Mouse (Mus musculus) small intestine, adult 2 months (tissue): ENCODE measurements at regions not wholly inside any gene's neighbourhood (a gene's known extent, or its start where the extent isn't known, plus 50 kb on each side); places are given as distances from the start of the nearest gene placed in this dataset.

ENCODE experiments used
- H3K27ac ChIP-seq: fragments of 200-500 bp; 2 replicates; pipeline ENCODE4 v1.5.1; 2012; ENCODE audit warnings: low read depth, low read length, control low read depth, inconsistent platforms; ENCODE audit not compliant: insufficient read depth
- H3K27me3 ChIP-seq: fragments of 200-500 bp; 2 replicates; pipeline ENCODE4 v1.6.1; 2012; ENCODE audit warnings: mild to moderate bottlenecking, moderate library complexity, low read length, inconsistent platforms; ENCODE audit not compliant: control insufficient read depth, insufficient read depth
- H3K36me3 ChIP-seq: fragments of 200-500 bp; 2 replicates; pipeline ENCODE4 v1.6.1; 2012; ENCODE audit warnings: mild to moderate bottlenecking, low read length, control low read depth, inconsistent platforms; ENCODE audit not compliant: control insufficient read depth, insufficient read depth
- H3K4me1 ChIP-seq: fragments of 200-500 bp; 2 replicates; pipeline ENCODE4 v1.6.1; 2012; ENCODE audit warnings: low read length, inconsistent platforms, mixed read lengths; ENCODE audit not compliant: control insufficient read depth, insufficient read depth, insufficient read length
- H3K4me3 ChIP-seq: fragments of 200-500 bp; 2 replicates; pipeline ENCODE4 v1.5.1; 2012; ENCODE audit warnings: low read depth, mild to moderate bottlenecking, control low read depth, inconsistent platforms, low read length, moderate library complexity
- CTCF ChIP-seq: fragments of 200-500 bp; IDR thresholded peaks from 2 replicates; pipeline ENCODE4 v1.5.1; 2012; ENCODE audit warnings: low read depth, mild to moderate bottlenecking, control low read depth, inconsistent platforms, low read length, moderate library complexity, mixed read lengths; ENCODE audit not compliant: insufficient replicate concordance, insufficient read length; ENCODE audit errors: extremely low read depth
- POLR2A ChIP-seq: fragments of 200-500 bp; IDR thresholded peaks from 2 replicates; pipeline ENCODE4 v1.6.1; 2012; ENCODE audit warnings: low read depth, mild to moderate bottlenecking, control low read depth, inconsistent platforms, low read length, moderate library complexity
- WGBS: fragments of 180-500 bp; shearing (Covaris S2); methylation state at CpG from one replicate; pipeline ENCODE4 v1.1.7; 2018; 5-methylcytosine and 5-hydroxymethylcytosine counted together

DNA sequence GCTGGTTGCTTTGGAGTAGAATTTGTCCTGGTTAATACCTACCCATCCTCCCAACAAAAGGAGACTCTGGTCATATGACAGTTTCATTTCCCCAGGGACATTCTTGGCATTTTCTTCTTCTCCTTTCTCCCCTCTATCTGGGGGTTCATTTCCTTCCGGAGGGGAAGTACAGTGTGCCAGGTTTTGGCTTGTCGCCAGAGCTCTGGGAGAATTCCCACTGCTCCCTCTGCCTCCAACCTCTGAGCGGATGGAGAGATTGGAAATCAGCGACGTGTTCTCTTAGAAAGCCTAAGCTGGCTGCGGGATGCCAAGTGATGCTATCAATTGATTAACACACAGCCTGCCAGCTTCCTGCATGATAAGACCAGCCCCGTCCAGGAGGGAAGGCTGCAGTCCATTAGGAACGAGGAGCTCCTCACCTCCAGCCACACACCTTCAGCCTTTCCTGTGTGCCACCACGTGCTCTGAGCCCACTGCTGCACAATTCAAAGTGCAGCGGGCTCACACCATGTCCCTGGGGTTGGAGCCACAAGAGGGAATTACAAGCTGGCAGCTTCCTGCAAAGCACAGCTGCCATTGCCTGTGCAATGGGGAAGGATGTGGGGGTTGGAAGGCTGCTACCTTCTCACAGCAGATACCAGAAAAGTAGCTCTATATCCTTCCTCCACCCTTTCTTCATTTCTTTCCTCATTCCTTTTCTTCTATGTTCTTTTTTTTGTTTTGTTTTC, 110.2 kb downstream of the Maf start:
- no peaks in the 10 kb centered on the region; the same call in 1 of the 2 replicates for H3K4me1 ChIP-seq
- no peaks in the 10 kb centered on the region for H3K27me3 ChIP-seq
- WGBS: 33% methylated on average over 10 of the region's 10 CpGs
- no peak overlapping the region for H3K27ac ChIP-seq
- TF ChIP-seq POLR2A: no peak
- TF ChIP-seq CTCF: no peak
- no peak overlapping the region for H3K4me3 ChIP-seq
- H3K36me3 ChIP-seq: no peaks in the 10 kb centered on the region

GRCm38 (mm10) chr8:115589721-115590120, 117.9 kb downstream of the Maf start:
- Histone ChIP-seq H3K27ac (no peak overlapping the region), H3K27me3 (no peaks in the 10 kb centered on the region), H3K4me3 (no peak overlapping the region), H3K36me3 (no peaks in the 10 kb centered on the region), H3K4me1 (no peaks in the 10 kb centered on the region)
- WGBS: 50% methylated on average over 2 of the region's 2 CpGs
- TF ChIP-seq CTCF (no peak), POLR2A (no peak)

- H3K27ac ChIP-seq: no peak overlapping the region
- WGBS: 77% methylated on average over 2 of the region's 2 CpGs
- no peaks in the 10 kb centered on the region for H3K27me3 ChIP-seq
- no peak for TF ChIP-seq CTCF
- TF ChIP-seq POLR2A: no peak
- no peak overlapping the region for H3K4me3 ChIP-seq
- no peaks in the 10 kb centered on the region for H3K36me3 ChIP-seq
- H3K4me1 ChIP-seq: no peaks in the 10 kb centered on the region
Observed at GRCm38 (mm10) chr8:115589076-115589475, 118.5 kb downstream of the Maf start.

GRCm38 (mm10) chr8:115584311-115584907, 123.2 kb downstream of the Maf start:
- 58% methylated on average over 8 of the region's 8 CpGs for WGBS

DNA sequence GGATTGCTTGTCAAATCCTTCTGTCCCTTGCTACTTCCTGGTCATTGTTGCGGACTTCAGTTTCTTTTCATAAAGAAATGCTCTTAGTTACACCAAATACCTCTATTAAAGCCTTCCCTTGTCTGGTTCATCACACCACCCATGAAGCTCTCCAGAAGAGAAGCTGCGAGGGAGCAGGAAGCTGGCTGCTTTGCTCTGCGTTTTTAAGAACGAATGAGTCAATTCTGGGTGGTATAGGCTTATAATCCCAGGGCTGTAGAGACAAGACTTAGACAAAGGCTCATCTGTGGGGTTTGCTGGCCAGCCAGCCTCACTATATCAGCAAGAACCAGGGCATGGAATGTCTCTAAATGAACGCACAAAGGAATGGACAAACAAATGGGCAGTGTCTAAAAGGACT, 124.4 kb downstream of the Maf start:
- Histone ChIP-seq H3K27ac (no peak overlapping the region), H3K27me3 (no peaks in the 10 kb centered on the region), H3K4me3 (no peak overlapping the region), H3K36me3 (no peaks in the 10 kb centered on the region), H3K4me1 (no peaks in the 10 kb centered on the region)
- no peak for TF ChIP-seq CTCF
- no peak for TF ChIP-seq POLR2A
- WGBS: 91% methylated on average over 5 of the region's 5 CpGs

More at GRCm38 (mm10) chr8:115584311-115584907, 123.2 kb downstream of the Maf start:
- Histone ChIP-seq H3K27ac (no peak overlapping the region), H3K36me3 (no peaks in the 10 kb centered on the region), H3K4me1 (no peaks in the 10 kb centered on the region), H3K4me3 (no peak overlapping the region), H3K27me3 (no peaks in the 10 kb centered on the region)
- TF ChIP-seq POLR2A (no peak), CTCF (no peak)

GRCm38 (mm10) chr8:115581940-115582517, 125.6 kb downstream of the Maf start:
- Histone ChIP-seq H3K4me1 (no peaks in the 10 kb centered on the region), H3K27ac (no peak overlapping the region), H3K27me3 (no peaks in the 10 kb centered on the region), H3K4me3 (no peak overlapping the region), H3K36me3 (no peaks in the 10 kb centered on the region)
- 88% methylated on average over 6 of the region's 6 CpGs for WGBS
- no peak for TF ChIP-seq CTCF
- TF ChIP-seq POLR2A: no peak

DNA sequence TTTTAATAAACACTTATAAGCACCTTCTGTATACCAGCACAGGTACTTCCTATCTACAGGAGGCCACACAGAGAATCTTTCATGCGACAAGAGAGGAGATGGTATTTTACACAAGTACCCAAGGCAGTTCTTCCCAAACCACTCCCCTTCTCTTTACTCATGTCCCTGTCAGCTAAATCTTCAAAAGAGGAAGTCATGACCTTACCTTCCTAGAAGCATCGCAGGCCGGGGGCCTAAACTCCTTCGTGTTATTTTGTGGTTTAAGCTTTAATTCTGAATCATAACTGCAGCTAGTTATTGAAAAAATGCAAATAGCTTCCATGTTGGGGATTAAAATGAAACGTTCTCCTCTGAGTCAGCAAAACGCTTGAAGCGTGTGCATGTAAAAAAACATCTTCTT, 139.2 kb downstream of the Maf start:
- WGBS: 81% methylated on average over 7 of the region's 7 CpGs
- Histone ChIP-seq H3K36me3 (no peaks in the 10 kb centered on the region), H3K27me3 (no peaks in the 10 kb centered on the region), H3K4me3 (no peak overlapping the region), H3K4me1 (peaks cover 3% of the 10 kb centered on the region; the same call in 1 of the 2 replicates), H3K27ac (no peak overlapping the region)
- TF ChIP-seq POLR2A (no peak), CTCF (no peak)
